7 mouse cellular contexts compared by ENCODE assay signal in the genomic region with DNA sequence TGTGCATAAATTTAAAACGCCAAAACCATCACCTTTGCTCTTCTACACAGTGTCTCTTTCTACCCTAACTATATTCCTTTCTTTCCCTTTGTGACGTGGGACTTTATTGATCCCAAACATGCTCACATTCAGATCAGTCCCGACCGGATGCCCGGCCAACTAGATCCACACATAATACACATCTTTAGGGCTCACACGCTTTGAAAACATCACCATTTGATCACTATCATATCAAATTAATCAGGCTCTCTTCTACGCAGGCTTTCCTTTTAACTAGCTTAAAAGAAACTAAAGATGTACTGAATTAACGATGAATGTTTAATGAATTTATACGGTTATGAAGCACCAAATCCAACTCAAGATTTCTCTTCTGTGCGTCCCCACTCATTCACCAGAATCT. TPM values are rescaled to one million over a fixed set of nuclear protein-coding genes. Genes with fewer than 3 reads are reported as not detected.
DNase-seq lines count a peak whose midpoint lies in the region; ATAC-seq and TF ChIP-seq lines count a peak whose summit lies in the region.

No protein-coding gene starts in this region.

- H3K9me3 ChIP-seq in lung, postnatal 0 days (ENCODE audit: low read length) = no peaks in the 10 kb centered on the region
- H3K9me3 ChIP-seq in forebrain, embryonic 15.5 days = no peaks in the 10 kb centered on the region
- no peaks in the 10 kb centered on the region for H3K9me3 ChIP-seq in liver, embryonic 14.5 days (ENCODE audit: control insufficient read depth, low read length)

- no peak overlapping the region for H3K27ac ChIP-seq in lung, postnatal 0 days (ENCODE audit: low read length)
- no peak overlapping the region for H3K27ac ChIP-seq in forebrain, embryonic 15.5 days (replicated peaks)
- no peak overlapping the region for H3K27ac ChIP-seq in liver, embryonic 14.5 days

- peaks cover 8% of the 10 kb centered on the region; the same call in 1 of the 2 replicates for H3K4me1 ChIP-seq in lung, postnatal 0 days (ENCODE audit: insufficient read depth, low read depth, low read length)
- peaks cover 20% of the 10 kb centered on the region for H3K4me1 ChIP-seq in forebrain, embryonic 15.5 days
- peaks cover 3 to 4% of the 10 kb centered on the region in 2 experiments; a peak in 1 of 4 replicates for H3K4me1 ChIP-seq in liver, embryonic 14.5 days (replicated peaks; ENCODE audit: control insufficient read depth in 2 of 2, insufficient read depth in 2 of 2, low read length in 1 of 2)

- no peaks in the 10 kb centered on the region for H3K36me3 ChIP-seq in lung, postnatal 0 days (ENCODE audit: insufficient read depth, low read length)
- H3K36me3 ChIP-seq in forebrain, embryonic 15.5 days = no peaks in the 10 kb centered on the region
- H3K36me3 ChIP-seq in liver, embryonic 14.5 days (replicated peaks; ENCODE audit: control insufficient read depth, insufficient read depth, low read depth) = no peaks in the 10 kb centered on the region

- no peak for TF ChIP-seq CTCF in lung, postnatal 0 days (IDR thresholded peaks at IDR 0.05)
- TF ChIP-seq CTCF in liver, embryonic 14.5 days (IDR thresholded peaks at IDR 0.05; ENCODE audit: low read depth) = no peak

- WGBS in lung, postnatal 0 days = 23% methylated on average over 10 of the region's 10 CpGs
- 3% methylated on average over 10 of the region's 10 CpGs for WGBS in forebrain, embryonic 15.5 days
- 20% methylated on average over 10 of the region's 10 CpGs for WGBS in liver, embryonic 14.5 days (ENCODE audit: insufficient replicate concordance)

- intact Hi-C loops in gastrocnemius, postnatal 36 days (cut with DNase I) = loop anchor here (10.0 kb wide), 1 partner anchor 270 kb away; the partner anchor contains the start of gene Scai

- no peak overlapping the region for H3K9ac ChIP-seq in lung, postnatal 0 days (replicated peaks; ENCODE audit: low read depth)
- no peak overlapping the region for H3K9ac ChIP-seq in forebrain, embryonic 15.5 days (replicated peaks)
- H3K9ac ChIP-seq in liver, embryonic 14.5 days (replicated peaks) = no peak overlapping the region

- 0 out of 2 replicates have a peak overlapping the region, but pooled peaks have one; percentile 99 for H3K4me2 ChIP-seq in lung, postnatal 0 days (replicated peaks; ENCODE audit: low read depth, low read length)
- peak overlapping the region; percentile 87 for H3K4me2 ChIP-seq in forebrain, embryonic 15.5 days (replicated peaks)
- H3K4me2 ChIP-seq in liver, embryonic 14.5 days (ENCODE audit: low read depth) = peak overlapping the region; percentile 68

- no peak for TF ChIP-seq EP300 in lung, postnatal 0 days (IDR thresholded peaks at IDR 0.05)
- TF ChIP-seq EP300 in liver, embryonic 14.5 days (IDR thresholded peaks at IDR 0.05; ENCODE audit: low read depth) = no peak

- no peak for ATAC-seq in lung, postnatal 0 days
- no peak for ATAC-seq in forebrain, embryonic 15.5 days (replicated peaks)
- no peak for ATAC-seq in liver, embryonic 14.5 days (ENCODE audit: insufficient read depth)
- no peak for ATAC-seq in megakaryocyte progenitor cell, adult 5-6 weeks (replicated peaks; ENCODE audit: poor library complexity)

- DNase-seq in lung, postnatal 0 days (ENCODE audit: low spot score) = no peak
- no peak for DNase-seq in lung, postnatal 25 days (ENCODE audit: low spot score)
- no peak for DNase-seq in liver, embryonic 14.5 days (ENCODE audit: low read depth in 3 of 3, low spot score in 3 of 3)
- no peak for DNase-seq in frontal cortex, postnatal 10 days (ENCODE audit: low spot score in 2 of 2)
- no peak for DNase-seq in gastrocnemius, postnatal 36 days

- peak overlapping the region; percentile 85; the same call in 1 of the 2 replicates for H3K4me3 ChIP-seq in lung, postnatal 0 days (ENCODE audit: low read depth, low read length)
- peak overlapping the region; percentile 95 for H3K4me3 ChIP-seq in forebrain, embryonic 15.5 days
- H3K4me3 ChIP-seq in liver, embryonic 14.5 days (ENCODE audit: insufficient read depth in 1 of 2, low read depth in 2 of 2, low read length in 2 of 2) = peak overlapping the region; percentile 75 to 83

- H3K27me3 ChIP-seq in lung, postnatal 0 days (replicated peaks; ENCODE audit: insufficient read depth, low read length) = 0 out of 2 replicates have a peak, but pooled peaks cover 8% of the 10 kb centered on the region
- H3K27me3 ChIP-seq in forebrain, embryonic 15.5 days = peaks cover 15% of the 10 kb centered on the region; the same call in 1 of the 2 replicates
- H3K27me3 ChIP-seq in liver, embryonic 14.5 days (ENCODE audit: control insufficient read depth, insufficient read depth, low read length) = peaks cover 33% of the 10 kb centered on the region

RNA-seq across cellular contexts. Expression of gene Nr6a1, which starts 2.9 kb away (rescaled TPM):
- polyA plus RNA-seq in lung, postnatal 0 days (2015; fragmentation: Nextera tagmentation; extraction: Ambion mirVana) = 0.53 and 0.74 TPM in 2 replicates
- polyA plus RNA-seq in forebrain, embryonic 15.5 days (2015; fragmentation: Nextera tagmentation; extraction: Ambion mirVana) = 1.1 and 1.7 TPM in 2 replicates
- 1.2 and 1.3 TPM in 2 replicates for polyA plus RNA-seq in liver, embryonic 14.5 days (2012; rRNA removed)
- 0.86 and 0.90 TPM in 2 replicates for polyA plus RNA-seq in liver, embryonic 14.5 days (2014; fragmentation: Nextera tagmentation; extraction: Ambion mirVana)
- total RNA-seq in megakaryocyte progenitor cell, adult 5-6 weeks (2015) = 0.85 and 1.3 TPM in 2 replicates
- total RNA-seq in megakaryocyte progenitor cell, adult 5-6 weeks (2017) = 1.4 and 2.7 TPM in 2 replicates
- total RNA-seq in gastrocnemius, postnatal 36 days (2021) = 1 to 10 TPM; 3.3 to 5.2 TPM

RNA-seq across cellular contexts. Expression of gene Olfml2a, which starts 7.2 kb away (rescaled TPM):
- 5.9 and 6.4 TPM in 2 replicates for polyA plus RNA-seq in lung, postnatal 0 days (2015; fragmentation: Nextera tagmentation; extraction: Ambion mirVana)
- polyA plus RNA-seq in forebrain, embryonic 15.5 days (2015; fragmentation: Nextera tagmentation; extraction: Ambion mirVana) = 1.7 and 1.8 TPM in 2 replicates
- polyA plus RNA-seq in liver, embryonic 14.5 days (2012; rRNA removed) = 0.02 and 0.07 TPM in 2 replicates
- polyA plus RNA-seq in liver, embryonic 14.5 days (2014; fragmentation: Nextera tagmentation; extraction: Ambion mirVana) = 0.06 and 0.10 TPM in 2 replicates
- total RNA-seq in megakaryocyte progenitor cell, adult 5-6 weeks (2015) = 0.17 TPM in 1 of 2 replicates, not detected in the other
- 0.03 TPM in 1 of 2 replicates, not detected in the other for total RNA-seq in megakaryocyte progenitor cell, adult 5-6 weeks (2017)
- 1 to 10 TPM; 5.3 to 6.1 TPM for total RNA-seq in gastrocnemius, postnatal 36 days (2021)
